Mouse (Mus musculus) G1E (cell line): Measurements from ENCODE around the gene Card10.

ENCODE experiments used
- CTCF ChIP-seq: IDR thresholded peaks from 2 replicates; pipeline ENCODE4 v1.5.1; 2012; ENCODE audit warnings: low read depth, low read length, inconsistent platforms, mixed read lengths
- GATA1 ChIP-seq: IDR thresholded peaks from 2 replicates; pipeline ENCODE4 v1.6.1; 2012; ENCODE audit warnings: borderline replicate concordance, low read length, inconsistent platforms, mixed read lengths
- GATA2 ChIP-seq: IDR thresholded peaks from 2 replicates; pipeline ENCODE4 v1.6.1; 2012; ENCODE audit warnings: low read depth, low read length, inconsistent platforms, borderline replicate concordance
- POLR2AphosphoS5 ChIP-seq: IDR thresholded peaks from 2 replicates; pipeline ENCODE4 v1.6.1; 2012; ENCODE audit warnings: low read depth, low read length, inconsistent platforms; ENCODE audit not compliant: insufficient replicate concordance
- TAL1 ChIP-seq: conservative IDR thresholded peaks from 2 replicates; pipeline ENCODE4 v1.6.1; 2012; ENCODE audit warnings: low read depth, low read length, inconsistent platforms, mixed read lengths

DNA sequence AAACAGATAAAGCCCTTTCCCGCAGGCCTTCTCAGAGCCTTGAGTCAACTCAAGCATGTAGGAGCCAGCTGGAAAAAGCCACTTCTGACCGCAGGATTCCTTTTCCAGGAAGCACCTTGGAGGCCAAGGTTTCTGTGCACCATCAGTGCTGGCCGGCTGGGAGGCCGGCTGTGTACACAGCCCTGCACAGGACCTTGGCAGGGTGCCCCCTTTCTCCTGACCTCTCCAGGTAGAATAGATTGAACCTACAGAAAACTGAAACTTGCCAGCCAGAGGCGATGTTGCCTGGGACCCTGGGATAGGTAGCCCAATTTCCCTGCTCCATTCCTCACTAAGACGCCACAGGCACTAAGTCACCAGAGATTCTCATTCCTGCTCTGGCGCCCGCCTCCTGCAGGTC lies 43.0 kb upstream of the Card10 start:
- TF ChIP-seq CTCF (no peak), TAL1 (no peak), POLR2AphosphoS5 (no peak), GATA1 (no peak), GATA2 (no peak)
